Mouse (Mus musculus): ENCODE data around the gene Tm2d3.

- no peak for TF ChIP-seq CTCF (IDR thresholded peaks at IDR 0.05; ENCODE audit: insufficient read depth, low read depth, low read length)
- no peak for TF ChIP-seq POLR2A (IDR thresholded peaks at IDR 0.05; ENCODE audit: insufficient read depth, low read depth, low read length)
These were observed 17.5 kb downstream of the Tm2d3 start for GRCm38 (mm10) chr7:65708506-65708905.

Data from olfactory bulb, adult 2 months (tissue).